Comparison of ENCODE assay signal across 28 mouse cellular contexts in genomic region chr12:54640259-54640658, GRCm38 (mm10). TPM values are rescaled to one million over a fixed set of nuclear protein-coding genes. Genes with fewer than 3 reads are reported as not detected.
DNase-seq lines count a peak whose midpoint lies in the region; ATAC-seq and TF ChIP-seq lines count a peak whose summit lies in the region.
"Had no signal": no experiment of that assay in that cellular context is flagged by ENCODE, and none has a peak within 500 bp of the region (broad histone marks: within the 10 kb centered on the region; RNA-seq: fewer than 3 reads in every experiment).

No protein-coding gene starts in this region.

- H3K9me3 ChIP-seq in intestine, postnatal 0 days (ENCODE audit: control insufficient read depth), result no peaks in the 10 kb centered on the region
- no peaks in the 10 kb centered on the region for H3K9me3 ChIP-seq in intestine, embryonic 15.5 days
- H3K9me3 ChIP-seq: embryonic facial prominence, embryonic 10.5 days; embryonic facial prominence, embryonic 15.5 days; forebrain, embryonic 13.5 days; G1E; heart, embryonic 10.5 days; heart, embryonic 15.5 days; hindbrain, embryonic 12.5 days; limb, embryonic 15.5 days; liver, embryonic 13.5 days; stomach, embryonic 15.5 days had no signal

- no peaks in the 10 kb centered on the region for H3K36me3 ChIP-seq in intestine, postnatal 0 days (ENCODE audit: control insufficient read depth, insufficient read depth)
- H3K36me3 ChIP-seq in intestine, embryonic 15.5 days, result no peaks in the 10 kb centered on the region
- H3K36me3 ChIP-seq: embryonic facial prominence, embryonic 15.5 days; heart, embryonic 15.5 days; hindbrain, embryonic 12.5 days; liver, embryonic 13.5 days; stomach, embryonic 15.5 days had no signal

- WGBS in intestine, postnatal 0 days, result 78% methylated on average over 6 of the region's 6 CpGs
- 94% methylated on average over 6 of the region's 6 CpGs for WGBS in intestine, embryonic 15.5 days

- H3K4me2 ChIP-seq in intestine, postnatal 0 days (replicated peaks; ENCODE audit: low read depth), result no peak overlapping the region
- H3K4me2 ChIP-seq in intestine, embryonic 15.5 days (replicated peaks), result no peak overlapping the region
- H3K4me2 ChIP-seq: embryonic facial prominence, embryonic 15.5 days; forebrain, embryonic 13.5 days; heart, embryonic 15.5 days; hindbrain, embryonic 12.5 days; limb, embryonic 15.5 days; liver, embryonic 13.5 days; stomach, embryonic 15.5 days had no signal

- ATAC-seq in intestine, postnatal 0 days, result peak; percentile 10; the same call in 1 of the 2 replicates
- ATAC-seq in intestine, embryonic 15.5 days, result no peak
- ATAC-seq: forebrain, embryonic 13.5 days; hindbrain, postnatal 0 days; intestine, embryonic 16.5 days; lung, postnatal 0 days had no signal

- no peak overlapping the region for H3K4me3 ChIP-seq in intestine, postnatal 0 days (ENCODE audit: low read depth, low read length)
- no peak overlapping the region for H3K4me3 ChIP-seq in intestine, embryonic 15.5 days (replicated peaks)
- H3K4me3 ChIP-seq: embryonic facial prominence, embryonic 10.5 days; embryonic facial prominence, embryonic 15.5 days; forebrain, embryonic 13.5 days; heart, embryonic 10.5 days; heart, embryonic 15.5 days; hindbrain, embryonic 12.5 days; limb, embryonic 15.5 days; liver, embryonic 13.5 days; stomach, embryonic 15.5 days had no signal

- no peak for TF ChIP-seq CTCF in intestine, postnatal 0 days (IDR thresholded peaks at IDR 0.05; ENCODE audit: low read depth)

- DNase-seq in 3134 (ENCODE audit: extremely low read depth, insufficient read length, low spot score), result peak; percentile 45
- DNase-seq in 3T3-L1 (ENCODE audit: low read depth, low spot score), result peak; percentile 18
- peak; percentile 56 for DNase-seq in skeletal muscle tissue, adult 2 months (ENCODE audit: low read depth, low spot score)
- DNase-seq in cerebellum, adult 8-10 months, result no peak
- DNase-seq: adrenal gland, postnatal 14 days; cerebellum, adult 2 months; cerebellum, postnatal 25 days; heart, postnatal 36 days; kidney, postnatal 4 days; left cerebral cortex, postnatal 4 days; liver, embryonic 13.5 days; lung, adult 18-20 months; midbrain, embryonic 14.5 days had no signal

- no peak overlapping the region for H3K9ac ChIP-seq in intestine, postnatal 0 days (ENCODE audit: low read depth, low read length)
- H3K9ac ChIP-seq in intestine, embryonic 15.5 days, result no peak overlapping the region
- H3K9ac ChIP-seq: embryonic facial prominence, embryonic 15.5 days; forebrain, embryonic 13.5 days; heart, embryonic 15.5 days; hindbrain, embryonic 12.5 days; limb, embryonic 15.5 days; liver, embryonic 13.5 days; stomach, embryonic 15.5 days had no signal

- H3K4me1 ChIP-seq in intestine, postnatal 0 days (replicated peaks; ENCODE audit: control insufficient read depth, insufficient read depth, low read length), result no peaks in the 10 kb centered on the region
- no peaks in the 10 kb centered on the region for H3K4me1 ChIP-seq in intestine, embryonic 15.5 days (replicated peaks)
- H3K4me1 ChIP-seq: embryonic facial prominence, embryonic 10.5 days; embryonic facial prominence, embryonic 15.5 days; forebrain, embryonic 13.5 days; heart, embryonic 10.5 days; heart, embryonic 15.5 days; hindbrain, embryonic 12.5 days; limb, embryonic 15.5 days; stomach, embryonic 15.5 days had no signal

- peak overlapping the region; percentile 21; the same call in 1 of the 2 replicates for H3K27ac ChIP-seq in intestine, postnatal 0 days (ENCODE audit: low read depth, low read length)
- no peak overlapping the region for H3K27ac ChIP-seq in intestine, embryonic 15.5 days
- H3K27ac ChIP-seq: embryonic facial prominence, embryonic 10.5 days; embryonic facial prominence, embryonic 15.5 days; forebrain, embryonic 13.5 days; heart, embryonic 10.5 days; heart, embryonic 15.5 days; hindbrain, embryonic 12.5 days; hindbrain, postnatal 0 days; limb, embryonic 15.5 days; liver, embryonic 13.5 days; macrophage; stomach, embryonic 15.5 days had no signal

- H3K27me3 ChIP-seq in intestine, postnatal 0 days (replicated peaks; ENCODE audit: control insufficient read depth, insufficient read depth, low read length), result no peaks in the 10 kb centered on the region
- no peaks in the 10 kb centered on the region for H3K27me3 ChIP-seq in intestine, embryonic 15.5 days (replicated peaks)
- H3K27me3 ChIP-seq: embryonic facial prominence, embryonic 15.5 days; forebrain, embryonic 13.5 days; heart, embryonic 15.5 days; hindbrain, embryonic 12.5 days; limb, embryonic 15.5 days; liver, embryonic 13.5 days; stomach, embryonic 15.5 days had no signal

RNA-seq across cellular contexts. Expression of gene Sptssa, which starts 16.1 kb away (rescaled TPM):
- polyA plus RNA-seq in intestine, postnatal 0 days (2015; fragmentation: Nextera tagmentation; extraction: Ambion mirVana), result 168 and 172 TPM in 2 replicates
- polyA plus RNA-seq in intestine, embryonic 15.5 days (2015; fragmentation: Nextera tagmentation; extraction: Ambion mirVana), result 218 and 233 TPM in 2 replicates

RNA-seq across cellular contexts. Expression of gene Eapp, which starts 55.4 kb away (rescaled TPM):
- polyA plus RNA-seq in intestine, postnatal 0 days (2015; fragmentation: Nextera tagmentation; extraction: Ambion mirVana), result 93.6 and 94.1 TPM in 2 replicates
- 54.6 and 58.1 TPM in 2 replicates for polyA plus RNA-seq in intestine, embryonic 15.5 days (2015; fragmentation: Nextera tagmentation; extraction: Ambion mirVana)
